ENCODE assay signal across 47 mouse cellular contexts in the genomic region with DNA sequence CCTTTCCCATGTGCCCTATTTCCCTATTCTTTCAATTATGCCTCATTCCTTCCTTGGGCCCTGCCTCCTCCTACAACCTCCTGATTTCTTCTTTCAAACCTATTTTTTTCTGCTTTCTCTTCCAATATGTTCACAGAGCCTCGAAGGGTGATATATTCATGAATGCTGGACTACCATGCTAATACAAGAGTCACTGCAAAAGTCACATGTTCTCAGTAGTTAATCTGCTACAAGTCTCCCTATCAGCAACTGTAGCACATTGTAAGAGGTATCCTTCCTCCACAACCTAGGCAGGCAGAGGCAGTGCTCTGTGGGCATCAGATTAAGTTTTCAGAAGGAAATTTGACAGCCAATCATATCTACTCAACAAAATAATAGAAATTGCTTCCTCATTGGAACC. TPM values are rescaled to one million over a fixed set of nuclear protein-coding genes. Genes with fewer than 3 reads are reported as not detected.
"Had no signal": no experiment of that assay in that cellular context is flagged by ENCODE, and none has a peak within 500 bp of the region (broad histone marks: within the 10 kb centered on the region; RNA-seq: fewer than 3 reads in every experiment).

No protein-coding gene starts in this region.

- H3K9ac ChIP-seq: limb, embryonic 12.5 days; limb, embryonic 13.5 days; limb, embryonic 15.5 days; liver, embryonic 12.5 days; liver, embryonic 13.5 days; liver, embryonic 14.5 days; liver, embryonic 15.5 days; lung, embryonic 14.5 days; lung, embryonic 15.5 days; midbrain, embryonic 12.5 days; midbrain, embryonic 13.5 days; midbrain, embryonic 15.5 days; neural tube, embryonic 12.5 days had no signal

- H3K4me2 ChIP-seq: limb, embryonic 12.5 days; limb, embryonic 13.5 days; limb, embryonic 15.5 days; liver, embryonic 12.5 days; liver, embryonic 13.5 days; liver, embryonic 15.5 days; lung, embryonic 14.5 days; lung, embryonic 15.5 days; midbrain, embryonic 11.5 days; midbrain, embryonic 12.5 days; midbrain, embryonic 13.5 days; midbrain, embryonic 15.5 days; neural tube, embryonic 12.5 days had no signal

- H3K27me3 ChIP-seq: limb, embryonic 12.5 days; limb, embryonic 13.5 days; limb, embryonic 15.5 days; liver, embryonic 12.5 days; liver, embryonic 13.5 days; liver, embryonic 15.5 days; lung, embryonic 15.5 days; midbrain, embryonic 12.5 days; midbrain, embryonic 13.5 days; midbrain, embryonic 15.5 days; neural tube, embryonic 12.5 days had no signal

- H3K36me3 ChIP-seq: limb, embryonic 10.5 days; limb, embryonic 12.5 days; limb, embryonic 13.5 days; limb, embryonic 15.5 days; liver, embryonic 12.5 days; liver, embryonic 13.5 days; liver, embryonic 15.5 days; lung, embryonic 15.5 days; midbrain, embryonic 10.5 days; midbrain, embryonic 12.5 days; midbrain, embryonic 13.5 days; midbrain, embryonic 15.5 days; neural tube, embryonic 12.5 days had no signal

- H3K4me3 ChIP-seq: left cerebral cortex, adult 2 months; limb, embryonic 10.5 days; limb, embryonic 12.5 days; limb, embryonic 13.5 days; limb, embryonic 15.5 days; liver, embryonic 12.5 days; liver, embryonic 13.5 days; liver, embryonic 15.5 days; lung, embryonic 15.5 days; megakaryocyte, embryonic 14.5 days; midbrain, embryonic 10.5 days; midbrain, embryonic 12.5 days; midbrain, embryonic 13.5 days; midbrain, embryonic 15.5 days; myocyte; neural tube, embryonic 12.5 days had no signal

- ATAC-seq: liver, embryonic 12.5 days; lung, postnatal 0 days; midbrain, embryonic 13.5 days; midbrain, embryonic 15.5 days; midbrain, embryonic 16.5 days had no signal

- H3K9me3 ChIP-seq: limb, embryonic 10.5 days; limb, embryonic 12.5 days; limb, embryonic 13.5 days; limb, embryonic 15.5 days; liver, embryonic 12.5 days; liver, embryonic 13.5 days; liver, embryonic 15.5 days; lung, embryonic 15.5 days; megakaryocyte, embryonic 14.5 days; midbrain, embryonic 10.5 days; midbrain, embryonic 12.5 days; midbrain, embryonic 13.5 days; midbrain, embryonic 15.5 days; neural tube, embryonic 12.5 days had no signal

- H3K4me1 ChIP-seq: midbrain, embryonic 12.5 days; midbrain, embryonic 13.5 days; midbrain, embryonic 15.5 days; neural tube, embryonic 12.5 days had no signal

- H3K27ac ChIP-seq: left cerebral cortex, adult 2 months; limb, embryonic 10.5 days; limb, embryonic 12.5 days; limb, embryonic 13.5 days; limb, embryonic 15.5 days; liver, embryonic 12.5 days; liver, embryonic 13.5 days; liver, embryonic 14.5 days; liver, embryonic 15.5 days; lung, embryonic 15.5 days; macrophage; midbrain, embryonic 10.5 days; midbrain, embryonic 12.5 days; midbrain, embryonic 13.5 days; midbrain, embryonic 15.5 days; neural tube, embryonic 12.5 days had no signal

- DNase-seq: left cerebral cortex, postnatal 4 days; liver; liver, embryonic 13.5 days; lung, adult 18-20 months; lung, adult 2 months; lung, embryonic 14.5 days; lung, postnatal 10 days; lung, postnatal 14 days; lung, postnatal 36 days; lung, postnatal 4 days; midbrain, embryonic 14.5 days had no signal

RNA-seq across cellular contexts. Expression of a gene that starts 39.4 kb away (rescaled TPM):
- total RNA-seq: left cerebral cortex, adult 2 months; left cerebral cortex, adult 8-10 months; left cerebral cortex, postnatal 10 days; left cerebral cortex, postnatal 14 days; left cerebral cortex, postnatal 25 days; left cerebral cortex, postnatal 36 days; left cerebral cortex, postnatal 4 days; liver, adult 2 months; megakaryocyte progenitor cell, adult 5-6 weeks; megakaryocyte, adult 5-6 weeks; megakaryocyte-erythroid progenitor cell, adult 5-6 weeks; midbrain, postnatal 0 days; monocyte, adult 5-6 weeks had no signal
- polyA plus RNA-seq: limb, embryonic 10.5 days; limb, embryonic 11.5 days; limb, embryonic 12.5 days; limb, embryonic 13.5 days; limb, embryonic 14.5 days; limb, embryonic 15.5 days; liver, adult 2 months; liver, embryonic 12.5 days; liver, embryonic 13.5 days; liver, embryonic 14.5 days; liver, embryonic 15.5 days; liver, embryonic 16.5 days; lung, adult 2 months; lung, embryonic 14.5 days; lung, embryonic 15.5 days; lung, embryonic 16.5 days; lung, postnatal 0 days; macrophage; midbrain, embryonic 10.5 days; midbrain, embryonic 11.5 days; midbrain, embryonic 12.5 days; midbrain, embryonic 13.5 days; midbrain, embryonic 14.5 days; midbrain, embryonic 15.5 days; midbrain, embryonic 16.5 days; midbrain, postnatal 0 days; myocyte; neural tube, embryonic 11.5 days; neural tube, embryonic 12.5 days had no signal
